Mouse (Mus musculus) megakaryocyte, adult 5-6 weeks (primary cell): Measurements from ENCODE around the gene Fgf22. TPM values are rescaled to one million over a fixed set of nuclear protein-coding genes. Genes with fewer than 3 reads are reported as not detected.
A peak's percentile ranks its signal among the peaks of the same experiment; 100 is the strongest.

Source experiments
- ATAC-seq: 2 replicates; pipeline ENCODE4 v1.8.0; 2016; ENCODE audit warnings: mild to moderate bottlenecking, inconsistent platforms; ENCODE audit not compliant: poor library complexity, severe bottlenecking
- total RNA-seq, 2 experiments: library from RNA; stranded (forward) in 1 of 2; stranded (reverse) in 1 of 2; fragments of 153-499, 151-499 nt in 1 of 2; fragments of 221-1000, 200-1000 nt in 1 of 2; gene quantifications; 2 replicates each; pipeline versions ENCODE4 v1.2.3 to v1.2.4; 2015 to 2017

Gene Fgf22
- total RNA-seq (2015): not detected in 2 replicates
- not detected in 2 replicates for total RNA-seq (2017)

- peak; percentile 75 for ATAC-seq
These were observed at the start of gene Fgf22 for GRCm38 (mm10) chr10:79754856-79755516. Fgf22 (plus strand) TSS chr10:79755076.

GRCm38 (mm10) chr10:79705951-79706350 is 48.9 kb upstream of the Fgf22 start:
- ATAC-seq: no peak

- no peak for ATAC-seq
These were observed 48.3 kb upstream of the Fgf22 start for GRCm38 (mm10) chr10:79706406-79707094.

GRCm38 (mm10) chr10:79707162-79707561 is 47.7 kb upstream of the Fgf22 start:
- no peak for ATAC-seq

- no peak for ATAC-seq
These were observed 47.1 kb upstream of the Fgf22 start for GRCm38 (mm10) chr10:79707759-79708158.

- no peak for ATAC-seq
These were observed 46.2 kb upstream of the Fgf22 start for GRCm38 (mm10) chr10:79708668-79709067.

GRCm38 (mm10) chr10:79709307-79709706 is 45.6 kb upstream of the Fgf22 start:
- ATAC-seq: no peak

- no peak for ATAC-seq
These were observed 42.8 kb upstream of the Fgf22 start for GRCm38 (mm10) chr10:79712029-79712428.

- ATAC-seq: peak; percentile 59
These were observed 42.3 kb upstream of the Fgf22 start for GRCm38 (mm10) chr10:79712499-79713126.

GRCm38 (mm10) chr10:79713163-79713562 is 41.7 kb upstream of the Fgf22 start:
- ATAC-seq: no peak

- ATAC-seq: no peak
These were observed 39.9 kb upstream of the Fgf22 start for GRCm38 (mm10) chr10:79714996-79715395.

- no peak for ATAC-seq
These were observed 38.5 kb upstream of the Fgf22 start, which contains the start of gene Hcn2 for GRCm38 (mm10) chr10:79716254-79716987. Hcn2 (plus strand) TSS chr10:79716634.

- ATAC-seq: peak; percentile 14; the same call in 1 of the 2 replicates
These were observed 37.9 kb upstream of the Fgf22 start for GRCm38 (mm10) chr10:79716988-79717355.

GRCm38 (mm10) chr10:79717640-79718357 is 37.1 kb upstream of the Fgf22 start:
- ATAC-seq: peak; percentile 61

- ATAC-seq: no peak
These were observed 33.8 kb upstream of the Fgf22 start for GRCm38 (mm10) chr10:79721089-79721488.

- no peak for ATAC-seq
These were observed 31.8 kb upstream of the Fgf22 start for GRCm38 (mm10) chr10:79723047-79723446.

- no peak for ATAC-seq
These were observed 31.2 kb upstream of the Fgf22 start for GRCm38 (mm10) chr10:79723692-79724091.

- peak; percentile 96 for ATAC-seq
These were observed 28.8 kb upstream of the Fgf22 start for GRCm38 (mm10) chr10:79726090-79726489.

- ATAC-seq: no peak
These were observed 26.3 kb upstream of the Fgf22 start for GRCm38 (mm10) chr10:79728323-79729249.
